Mouse (Mus musculus) MEL (cell line): ENCODE results near the gene Nat10. TPM values are rescaled to one million over a fixed set of nuclear protein-coding genes. Genes with fewer than 3 reads are reported as not detected.

Source experiments
- DNase-seq: peaks from one replicate; pipeline ENCODE4 v3.0.0; 2011; ENCODE audit warnings: low read depth, low spot score
- H3K27ac ChIP-seq: 2 replicates; pipeline ENCODE4 v1.5.1; 2012; ENCODE audit warnings: low read depth, mild to moderate bottlenecking, control low read depth, low read length, moderate library complexity; ENCODE audit not compliant: control insufficient read depth
- H3K27me3 ChIP-seq, 2 experiments: fragments of 150-350 bp in 1 of 2; sonication (generic) in 1 of 2; 2 replicates each; pipeline ENCODE4 v1.6.1; 2012; ENCODE audit warnings: low read length in 2 of 2, mild to moderate bottlenecking in 2 of 2, improper control_type of control experiment in 1 of 2, moderate library complexity in 1 of 2; ENCODE audit not compliant: insufficient read depth in 2 of 2, control insufficient read depth in 1 of 2
- H3K36me3 ChIP-seq, 2 experiments: 2 replicates each; pipeline ENCODE4 v1.6.1; 2012 to 2014; ENCODE audit warnings: low read length in 2 of 2, improper control_type of control experiment in 1 of 2, inconsistent platforms in 1 of 2, mild to moderate bottlenecking in 1 of 2; ENCODE audit not compliant: insufficient read depth in 2 of 2, control insufficient read depth in 1 of 2
- H3K4me1 ChIP-seq, 2 experiments: fragments of 150-350 bp in 1 of 2; sonication (generic) in 1 of 2; 2 replicates each; pipeline ENCODE4 v1.6.1; 2012; ENCODE audit warnings: low read length in 2 of 2, improper control_type of control experiment in 1 of 2, mild to moderate bottlenecking in 1 of 2; ENCODE audit not compliant: insufficient read depth in 2 of 2, control insufficient read depth in 1 of 2
- H3K4me3 ChIP-seq, 2 experiments: fragments of 150-350 bp in 1 of 2; sonication (generic) in 1 of 2; 2 replicates each; pipeline ENCODE4 v1.5.1; 2012; ENCODE audit warnings: low read depth in 2 of 2, low read length in 2 of 2, mild to moderate bottlenecking in 2 of 2, moderate library complexity in 2 of 2, control low read depth in 1 of 2, improper control_type of control experiment in 1 of 2; ENCODE audit not compliant: control insufficient read depth in 1 of 2, insufficient read depth in 1 of 2
- H3K79me2 ChIP-seq: 2 replicates; pipeline ENCODE4 v1.6.1; 2012; ENCODE audit warnings: mild to moderate bottlenecking, low read length, moderate library complexity; ENCODE audit not compliant: control insufficient read depth, poor library complexity, insufficient read depth
- H3K9ac ChIP-seq: 2 replicates; pipeline ENCODE4 v1.6.1; 2012; ENCODE audit warnings: low read depth, mild to moderate bottlenecking, control low read depth, low read length, moderate library complexity; ENCODE audit not compliant: control insufficient read depth, poor library complexity, severe bottlenecking
- H3K9me3 ChIP-seq: fragments of 150-350 bp; sonication (generic); replicated peaks from 2 replicates; pipeline ENCODE4 v1.6.1; 2012; ENCODE audit warnings: mild to moderate bottlenecking, low read length, improper control_type of control experiment, moderate library complexity; ENCODE audit not compliant: insufficient read depth
- CHD1 ChIP-seq: IDR thresholded peaks from 2 replicates; pipeline ENCODE4 v1.6.1; 2012; ENCODE audit warnings: low read depth, mild to moderate bottlenecking, inconsistent platforms, low read length, improper control_type of control experiment
- CHD2 ChIP-seq: IDR thresholded peaks from 2 replicates; pipeline ENCODE4 v1.6.1; 2011; ENCODE audit warnings: low read length, improper control_type of control experiment
- EP300 ChIP-seq, 2 experiments: IDR thresholded peaks; 2 replicates each; pipeline ENCODE4 v1.6.1; 2011; ENCODE audit warnings: improper control_type of control experiment in 2 of 2, low read length in 2 of 2, low read depth in 1 of 2, mild to moderate bottlenecking in 1 of 2
- GABPA ChIP-seq: IDR thresholded peaks from 2 replicates; pipeline ENCODE4 v1.6.1; 2012; ENCODE audit warnings: low read depth, mild to moderate bottlenecking, inconsistent platforms, low read length, improper control_type of control experiment, moderate library complexity
- MAX ChIP-seq: IDR thresholded peaks from 2 replicates; pipeline ENCODE4 v1.6.1; 2011; ENCODE audit warnings: low read length, improper control_type of control experiment
- MAZ ChIP-seq: IDR thresholded peaks from 2 replicates; pipeline ENCODE4 v1.6.1; 2012; ENCODE audit warnings: low read depth, mild to moderate bottlenecking, inconsistent platforms, low read length, improper control_type of control experiment
- MEF2A ChIP-seq: IDR thresholded peaks from 2 replicates; pipeline ENCODE4 v1.6.1; 2014; ENCODE audit warnings: low read depth, mild to moderate bottlenecking, inconsistent platforms, low read length, improper control_type of control experiment; ENCODE audit not compliant: poor library complexity, insufficient replicate concordance, severe bottlenecking; ENCODE audit errors: extremely low read depth
- MYB ChIP-seq: IDR thresholded peaks from 2 replicates; pipeline ENCODE4 v1.6.1; 2011; ENCODE audit warnings: mild to moderate bottlenecking, low read depth, low read length, improper control_type of control experiment
- MYC ChIP-seq: IDR thresholded peaks from 2 replicates; pipeline ENCODE4 v1.6.1; 2011; ENCODE audit warnings: low read depth, mild to moderate bottlenecking, low read length, improper control_type of control experiment, moderate library complexity
- NELFE ChIP-seq: IDR thresholded peaks from 2 replicates; pipeline ENCODE4 v1.6.1; 2011; ENCODE audit warnings: low read depth, low read length, improper control_type of control experiment
- POLR2AphosphoS2 ChIP-seq: IDR thresholded peaks from 2 replicates; pipeline ENCODE4 v1.6.1; 2011; ENCODE audit warnings: low read length, improper control_type of control experiment
- POLR2AphosphoS5 ChIP-seq: IDR thresholded peaks from 2 replicates; pipeline ENCODE4 v1.6.1; 2012; ENCODE audit warnings: low read depth, borderline replicate concordance, mild to moderate bottlenecking, inconsistent platforms, low read length, moderate library complexity, mixed read lengths
- RCOR1 ChIP-seq: IDR thresholded peaks from 2 replicates; pipeline ENCODE4 v1.6.1; 2012; ENCODE audit warnings: low read depth, mild to moderate bottlenecking, inconsistent platforms, low read length, improper control_type of control experiment
- SIN3A ChIP-seq: IDR thresholded peaks from 2 replicates; pipeline ENCODE4 v1.6.1; 2012; ENCODE audit warnings: low read length, improper control_type of control experiment, inconsistent platforms
- SMC3 ChIP-seq: IDR thresholded peaks from 2 replicates; pipeline ENCODE4 v1.6.1; 2011; ENCODE audit warnings: low read depth, low read length, improper control_type of control experiment
- TAL1 ChIP-seq: IDR thresholded peaks from 2 replicates; pipeline ENCODE4 v1.6.1; 2012; ENCODE audit warnings: mild to moderate bottlenecking, inconsistent platforms, low read length, moderate library complexity, mixed read lengths
- USF1 ChIP-seq: IDR thresholded peaks from 2 replicates; pipeline ENCODE4 v1.6.1; 2014; ENCODE audit warnings: low read depth, mild to moderate bottlenecking, inconsistent platforms, low read length, improper control_type of control experiment, moderate library complexity
- USF2 ChIP-seq, 2 experiments: IDR thresholded peaks; 2 replicates each; pipeline ENCODE4 v1.6.1; 2011 to 2012; ENCODE audit warnings: improper control_type of control experiment in 2 of 2, low read length in 2 of 2, borderline replicate concordance in 1 of 2, inconsistent platforms in 1 of 2, low read depth in 1 of 2, mild to moderate bottlenecking in 1 of 2; ENCODE audit not compliant: insufficient read depth in 1 of 2
- ZNF384 ChIP-seq: IDR thresholded peaks from 2 replicates; pipeline ENCODE4 v1.6.1; 2012; ENCODE audit warnings: low read depth, mild to moderate bottlenecking, inconsistent platforms, low read length, improper control_type of control experiment
- polyA plus RNA-seq, 2 experiments: library from polyadenylated mRNA; stranded (reverse) in 1 of 2; unstranded in 1 of 2; fragments of >175 nt in 1 of 2; fragments of >200 nt in 1 of 2; gene quantifications; 2 replicates each; pipeline versions ENCODE4 v1.2.1 to v1.2.4; 2012; ENCODE audit warnings: low replicate concordance in 2 of 2, low read depth in 1 of 2; ENCODE audit not compliant: insufficient read length in 2 of 2, insufficient read depth in 1 of 2, missing spikeins in 1 of 2
- total RNA-seq: library from RNA; depleted of rRNA; stranded (reverse); fragments of 300-350 nt; gene quantifications from 2 replicates; pipeline ENCODE4 v1.2.3, GENCODE M21; 2012

The Nat10 gene
- total and polyA plus RNA-seq, 3 experiments = 74.7 to 107 TPM; not detected in 1

GRCm38 (mm10) chr2:103731423-103731822, 29.6 kb downstream of the Nat10 start:
- Histone ChIP-seq H3K4me1 (no peaks in the 10 kb centered on the region), H3K27me3 (no peaks in the 10 kb centered on the region), H3K27ac (no peak overlapping the region), H3K9ac (no peak overlapping the region), H3K9me3 (no peaks in the 10 kb centered on the region), H3K36me3 (peaks cover 0 to 30% of the 10 kb centered on the region in 2 experiments; a peak in 2 of 4 replicates), H3K79me2 (no peaks in the 10 kb centered on the region), H3K4me3 (no peak overlapping the region)
- TF ChIP-seq MEF2A = no peak
- TF ChIP-seq RCOR1 = no peak
- TF ChIP-seq MYC = no peak
- TF ChIP-seq POLR2AphosphoS5 = no peak
- no peak for TF ChIP-seq SMC3
- no peak for TF ChIP-seq POLR2AphosphoS2
- no peak for TF ChIP-seq EP300 (IDR thresholded peaks at IDR 0.05; ENCODE audit: low read depth in 1 of 2, low read length in 2 of 2)
- TF ChIP-seq MAX = no peak
- no peak for TF ChIP-seq GABPA
- TF ChIP-seq CHD1 = no peak
- no peak for TF ChIP-seq ZNF384
- TF ChIP-seq USF1 = no peak
- no peak for TF ChIP-seq NELFE
- TF ChIP-seq MAZ = no peak
- TF ChIP-seq SIN3A = no peak
- DNase-seq = no peak

- no peaks in the 10 kb centered on the region for H3K27me3 ChIP-seq
- H3K9ac ChIP-seq = no peak overlapping the region
- no peaks in the 10 kb centered on the region for H3K9me3 ChIP-seq
- H3K36me3 ChIP-seq = peaks cover 0 to 27% of the 10 kb centered on the region in 2 experiments; a peak in 2 of 4 replicates
- DNase-seq = no peak
- H3K79me2 ChIP-seq = no peaks in the 10 kb centered on the region
- no peaks in the 10 kb centered on the region for H3K4me1 ChIP-seq
- TF ChIP-seq RCOR1 = no peak
- no peak for TF ChIP-seq POLR2AphosphoS5
- TF ChIP-seq TAL1 = no peak
- TF ChIP-seq CHD2 = no peak
- TF ChIP-seq USF2 (IDR thresholded peaks at IDR 0.05; ENCODE audit: borderline replicate concordance in 1 of 2, insufficient read depth in 1 of 2, low read depth in 1 of 2, low read length in 2 of 2) = no peak
- no peak for TF ChIP-seq MYB
- no peak for TF ChIP-seq GABPA
- no peak overlapping the region for H3K4me3 ChIP-seq
- no peak overlapping the region for H3K27ac ChIP-seq
Observed at GRCm38 (mm10) chr2:103730999-103731398, 30.1 kb downstream of the Nat10 start.
